Mouse (Mus musculus): ENCODE results near the gene Atf6.
A peak's percentile ranks its signal among the peaks of the same experiment; 100 is the strongest.

The Atf6 gene

DNA sequence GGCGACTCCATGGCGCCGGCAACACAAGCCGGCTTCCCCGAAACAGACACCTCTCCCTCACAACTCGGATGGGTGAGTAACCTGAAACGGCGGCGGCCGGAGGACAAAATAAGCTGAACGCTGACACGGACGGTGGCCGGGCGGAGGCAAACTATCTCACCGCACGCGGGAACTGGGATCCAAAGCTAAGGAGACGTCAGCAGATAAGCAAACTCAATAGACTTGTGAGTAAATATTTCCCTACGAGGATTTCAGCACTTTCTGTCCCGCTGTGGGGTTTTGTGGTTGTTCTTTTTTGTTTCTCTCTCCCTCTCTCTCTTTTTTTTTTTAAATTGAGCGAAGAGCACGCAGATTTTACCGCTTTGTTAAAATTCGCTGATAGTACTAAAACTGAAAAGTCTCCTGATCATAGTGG lies at the start of gene Atf6:
Gene Atf6 (minus strand): TSS at position 81 of the 415 bp plus-strand sequence.
- DNase-seq (ENCODE audit: low read depth, low spot score) = peak; percentile 89

DNA sequence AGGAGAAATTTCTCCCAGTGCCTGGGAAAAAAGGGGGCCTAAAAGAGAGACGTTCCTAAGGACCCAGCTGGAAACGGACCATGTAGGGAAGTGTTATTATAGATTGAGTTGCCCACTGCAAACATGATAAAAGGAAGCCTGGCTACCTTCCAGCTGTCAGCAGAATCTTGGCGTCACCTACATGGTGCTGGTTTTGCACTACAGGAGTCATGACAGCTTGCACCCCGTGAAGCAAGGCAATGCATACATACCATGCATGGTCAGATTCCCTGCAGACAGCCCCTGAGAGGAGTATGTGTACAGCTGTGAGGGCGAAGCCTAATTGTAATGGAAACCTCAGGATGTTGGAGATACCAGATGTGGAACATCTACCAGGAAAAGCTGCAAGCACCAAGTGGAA lies 48.1 kb upstream of the Atf6 start:
- DNase-seq (ENCODE audit: low read depth, low spot score) = no peak

DNA sequence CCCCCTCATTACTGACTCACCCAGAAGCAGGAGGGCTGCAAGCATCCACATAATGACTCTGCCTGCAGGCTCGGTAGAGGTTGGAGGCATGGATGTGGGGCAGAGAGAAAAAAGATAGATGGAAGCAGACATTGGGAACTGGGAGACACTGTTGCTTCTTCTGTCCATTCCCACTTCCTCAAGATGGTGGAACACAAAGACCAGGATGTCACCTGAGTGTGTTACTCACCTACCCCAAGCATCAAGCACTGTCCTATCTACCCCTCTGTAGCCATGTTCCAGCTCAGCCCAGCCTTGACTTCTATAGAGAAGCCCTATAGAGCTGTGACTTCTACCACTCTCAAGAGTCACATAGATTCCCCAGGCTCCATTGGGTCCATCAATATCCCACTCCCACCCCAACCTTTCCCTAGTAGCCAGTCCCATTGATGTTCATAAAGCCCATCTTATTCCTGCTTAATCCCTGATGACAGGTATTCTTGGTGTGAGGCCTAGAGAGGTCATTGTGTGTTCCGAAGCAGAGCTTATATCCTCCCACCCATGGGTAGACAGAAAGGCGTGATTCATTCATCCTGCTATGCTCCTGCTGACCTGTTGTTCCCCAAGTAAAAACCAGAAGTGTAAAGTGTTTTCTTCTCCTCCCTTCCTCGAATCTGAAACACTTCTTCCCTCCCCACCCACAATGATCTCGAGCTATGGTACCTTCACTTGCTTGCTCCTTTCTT lies 45.5 kb upstream of the Atf6 start, which contains the start of gene Fcrlb:
Gene Fcrlb (minus strand): TSS at position 51 of the 725 bp plus-strand sequence.
- no peak for DNase-seq (ENCODE audit: low read depth, low spot score)

DNA sequence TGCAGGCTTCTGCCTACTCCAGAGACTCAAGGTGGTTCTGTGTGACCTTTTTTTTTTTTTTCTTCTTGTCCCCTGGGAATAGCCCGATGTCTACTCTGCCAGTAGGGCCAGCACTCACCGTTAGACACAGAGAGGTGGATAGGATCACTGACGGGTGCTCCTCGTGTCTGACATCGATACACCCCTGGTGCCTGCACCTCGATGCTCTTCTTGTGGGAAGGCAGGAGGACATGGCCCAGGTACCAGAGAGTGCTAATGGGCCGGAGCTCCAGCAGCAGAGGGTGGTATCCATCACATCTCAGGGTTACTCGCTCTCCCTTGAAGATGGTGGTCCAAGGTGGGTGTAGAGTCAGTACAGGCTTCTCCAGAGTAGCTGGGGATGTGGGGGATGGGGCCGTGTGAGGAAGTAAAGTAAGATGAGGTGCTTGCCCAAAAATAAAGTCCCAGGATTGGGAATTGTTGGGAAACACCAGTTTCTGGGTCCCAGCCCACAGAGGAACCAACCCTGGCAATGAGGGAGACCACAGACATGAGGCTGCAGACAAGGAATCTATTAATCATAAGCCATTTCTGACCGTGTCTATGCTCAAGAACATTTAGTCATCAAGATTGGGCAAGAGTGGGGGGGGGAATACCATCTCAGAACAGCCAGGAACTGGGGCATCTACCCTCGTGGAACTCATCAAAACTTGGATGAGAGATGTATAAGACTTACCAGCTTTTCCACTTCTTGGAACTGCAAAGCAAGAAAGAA lies 44.5 kb upstream of the Atf6 start:
- DNase-seq (ENCODE audit: low read depth, low spot score) = no peak

DNA sequence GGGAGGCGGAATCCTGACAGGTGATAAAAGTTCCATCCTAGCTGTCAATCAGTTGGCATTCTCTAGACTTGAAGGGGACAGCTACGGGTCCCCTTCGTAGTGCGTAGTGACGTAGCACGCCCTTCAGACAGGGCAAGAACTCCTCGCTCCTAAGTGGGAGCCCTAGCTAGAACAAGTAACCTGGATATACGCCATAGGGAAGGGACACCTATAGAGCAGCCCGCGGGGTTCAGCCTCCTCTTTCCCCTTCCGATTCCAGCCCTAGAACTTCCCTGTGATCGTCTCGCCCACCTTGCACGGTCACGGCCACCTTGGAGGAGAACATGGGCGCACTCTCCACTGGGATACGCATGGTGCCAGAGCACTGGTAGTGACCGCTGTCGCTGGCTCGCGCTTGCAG lies 40.8 kb upstream of the Atf6 start:
- DNase-seq (ENCODE audit: low read depth, low spot score) = no peak

DNA sequence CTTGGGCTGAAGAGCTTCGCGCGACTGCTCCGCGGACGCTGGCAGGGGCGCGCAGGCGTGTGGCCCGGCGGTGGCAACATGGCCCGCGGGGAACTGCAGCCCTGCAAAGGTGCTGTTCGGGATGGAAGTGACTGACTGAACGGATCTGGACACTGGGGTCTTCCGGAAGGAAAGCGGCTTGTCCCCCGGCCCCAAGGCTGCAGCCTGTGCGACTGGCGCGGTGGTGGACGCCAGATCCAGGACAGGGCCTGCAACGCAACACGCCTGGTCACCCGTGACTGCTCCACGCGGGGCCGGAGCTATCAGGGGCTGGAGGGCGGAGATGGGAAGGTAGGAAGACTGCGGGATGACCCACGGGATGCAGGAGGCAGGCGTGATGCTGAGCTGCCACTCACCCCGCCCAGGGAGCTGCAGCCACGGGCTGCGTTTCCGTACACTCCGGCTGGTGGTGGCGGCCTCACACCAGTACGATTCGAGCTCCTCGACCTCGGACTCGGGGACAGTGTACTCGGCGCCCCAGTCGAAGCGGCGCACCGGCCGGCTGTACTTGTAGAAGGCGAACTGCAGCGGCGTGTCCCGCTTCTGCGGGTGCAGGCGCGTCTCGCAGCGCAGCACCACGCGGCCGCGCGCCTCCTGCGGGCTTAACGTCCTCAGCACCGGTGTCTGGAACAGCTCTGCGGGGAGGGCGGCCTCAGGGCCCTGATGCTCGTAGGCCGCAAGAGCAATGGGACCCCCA lies 40.1 kb upstream of the Atf6 start:
- DNase-seq (ENCODE audit: low read depth, low spot score) = no peak

DNA sequence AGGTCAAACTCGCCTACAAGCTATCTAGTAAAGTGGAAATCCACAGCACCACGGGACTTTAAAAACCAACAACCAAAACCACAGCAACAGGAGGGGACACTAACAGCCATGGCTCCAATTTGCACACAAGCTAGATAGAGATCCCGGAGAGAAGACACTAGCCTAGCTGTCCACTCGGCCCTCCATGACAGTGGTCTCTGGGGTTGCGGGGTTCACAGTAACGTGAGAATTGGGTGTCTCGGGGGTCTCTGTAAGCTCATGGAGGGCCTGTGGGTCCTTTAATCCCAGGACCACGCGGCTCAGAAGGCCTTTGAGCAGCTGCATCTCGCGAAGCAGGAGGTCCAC lies 39.5 kb upstream of the Atf6 start:
- DNase-seq (ENCODE audit: low read depth, low spot score) = no peak

DNA sequence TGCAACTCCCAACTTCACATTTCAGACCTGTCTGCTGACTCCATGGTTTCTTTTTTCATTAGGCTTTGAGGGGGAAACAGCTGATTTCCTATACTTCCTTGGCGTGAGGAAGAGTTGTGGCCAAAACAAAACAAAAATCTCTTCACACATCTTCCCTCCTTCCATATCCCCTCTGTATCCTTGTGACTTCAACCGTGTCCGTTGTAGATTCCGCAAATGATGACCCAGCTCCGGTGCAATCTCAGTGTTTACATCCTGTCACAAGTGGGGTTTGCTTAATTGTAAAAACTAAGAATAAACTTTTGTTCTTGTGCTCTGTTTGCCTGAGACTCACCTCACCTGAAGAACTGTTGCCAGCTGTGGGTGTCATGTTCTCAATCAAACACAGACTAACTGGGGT lies 35.9 kb upstream of the Atf6 start:
- DNase-seq (ENCODE audit: low read depth, low spot score) = no peak

DNA sequence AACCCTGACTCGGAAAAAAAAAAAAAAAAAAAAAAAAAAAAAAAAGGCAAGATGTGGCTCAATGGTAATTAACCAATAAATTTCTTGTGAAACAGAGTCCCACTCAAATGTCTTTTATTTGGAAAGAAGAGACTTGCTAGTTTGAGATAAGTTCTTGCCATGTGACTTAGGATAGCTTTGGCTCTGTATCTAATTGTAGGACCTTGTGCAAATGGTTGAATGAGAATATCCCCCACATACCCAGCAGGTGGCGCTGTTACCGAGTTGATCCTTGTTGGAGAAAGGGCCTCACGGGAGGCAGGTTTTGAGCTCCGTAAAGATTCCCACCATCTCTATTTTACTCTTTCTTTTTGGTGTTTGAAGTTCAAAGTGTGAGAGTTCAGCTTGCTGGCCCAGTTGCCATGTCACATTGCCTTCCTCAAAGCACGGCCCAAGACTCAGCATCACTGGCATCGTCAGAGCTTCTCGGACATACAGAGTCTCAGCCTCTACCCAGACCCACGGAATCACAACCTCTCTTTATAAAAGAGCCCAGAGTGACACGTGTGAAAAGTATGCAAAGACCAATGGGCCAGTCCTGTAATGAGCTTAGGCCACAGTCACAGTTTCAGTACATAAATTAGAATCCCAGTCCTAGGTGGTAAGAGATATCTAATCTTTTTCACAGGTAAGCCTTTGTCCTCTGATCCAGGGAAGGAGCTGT lies 34.1 kb upstream of the Atf6 start:
- DNase-seq (ENCODE audit: low read depth, low spot score) = peak; percentile 41

DNA sequence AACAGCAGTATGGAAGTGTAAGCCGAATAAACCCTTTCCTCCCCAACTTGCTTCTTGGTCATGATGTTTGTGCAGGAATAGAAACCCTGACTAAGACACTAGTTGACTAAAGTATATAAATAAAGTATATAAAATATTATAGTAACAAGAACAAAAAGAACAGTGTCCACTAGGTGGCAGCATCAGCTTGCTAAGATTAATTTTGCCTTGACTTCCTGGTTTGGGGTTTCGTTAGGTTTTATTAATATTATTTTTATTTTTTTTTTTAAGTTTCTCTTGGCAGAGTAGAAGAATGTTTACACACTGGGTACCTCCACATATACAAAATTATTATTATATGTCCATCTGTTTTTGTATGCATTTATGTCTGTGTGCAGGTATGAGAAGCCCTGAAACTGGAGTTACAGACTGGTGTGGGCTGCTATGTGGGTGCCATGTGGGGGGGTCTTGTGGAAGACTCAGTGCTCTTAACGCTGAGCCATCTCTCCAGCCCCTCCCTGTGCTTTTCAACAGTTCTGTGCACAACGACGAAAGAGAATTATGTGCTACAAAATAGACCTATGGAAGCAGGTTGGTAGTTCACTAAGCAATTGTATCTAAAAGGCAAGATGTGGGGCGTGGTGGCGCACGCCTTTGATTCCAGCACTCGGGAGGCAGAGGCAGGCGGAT lies 33.4 kb upstream of the Atf6 start:
- DNase-seq (ENCODE audit: low read depth, low spot score) = peak; percentile 26

DNA sequence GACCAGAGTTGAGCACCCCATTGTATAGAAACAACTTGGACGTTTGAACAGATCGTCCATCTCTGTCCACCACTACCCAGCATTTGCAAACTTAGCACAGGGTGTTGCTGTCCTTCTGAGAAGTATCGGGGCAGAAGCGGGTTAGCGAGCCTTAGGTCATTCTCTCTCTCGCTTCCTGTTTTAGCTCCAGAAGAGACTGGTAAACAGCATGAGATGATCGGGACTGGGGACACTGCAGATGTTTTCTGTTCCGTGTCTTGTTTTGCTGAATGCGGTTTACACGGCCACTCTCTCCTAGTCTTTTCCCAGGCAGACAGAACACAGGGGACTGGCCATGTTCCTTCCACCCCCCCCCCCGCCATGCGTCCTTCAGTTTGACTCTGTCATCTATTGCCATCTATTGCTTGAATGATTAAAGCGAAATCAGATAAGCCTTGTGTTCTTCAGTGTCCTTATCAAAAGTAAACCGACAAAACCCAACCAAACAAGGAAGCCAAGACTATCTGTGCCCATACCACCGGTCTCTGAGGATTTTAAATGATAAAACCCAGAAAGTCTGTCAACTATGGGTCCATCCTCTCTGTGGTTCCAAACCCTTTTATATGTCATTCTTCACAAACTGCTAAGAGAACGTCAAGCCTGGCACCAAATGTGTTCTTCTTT lies 31.0 kb upstream of the Atf6 start:
- DNase-seq (ENCODE audit: low read depth, low spot score) = no peak

DNA sequence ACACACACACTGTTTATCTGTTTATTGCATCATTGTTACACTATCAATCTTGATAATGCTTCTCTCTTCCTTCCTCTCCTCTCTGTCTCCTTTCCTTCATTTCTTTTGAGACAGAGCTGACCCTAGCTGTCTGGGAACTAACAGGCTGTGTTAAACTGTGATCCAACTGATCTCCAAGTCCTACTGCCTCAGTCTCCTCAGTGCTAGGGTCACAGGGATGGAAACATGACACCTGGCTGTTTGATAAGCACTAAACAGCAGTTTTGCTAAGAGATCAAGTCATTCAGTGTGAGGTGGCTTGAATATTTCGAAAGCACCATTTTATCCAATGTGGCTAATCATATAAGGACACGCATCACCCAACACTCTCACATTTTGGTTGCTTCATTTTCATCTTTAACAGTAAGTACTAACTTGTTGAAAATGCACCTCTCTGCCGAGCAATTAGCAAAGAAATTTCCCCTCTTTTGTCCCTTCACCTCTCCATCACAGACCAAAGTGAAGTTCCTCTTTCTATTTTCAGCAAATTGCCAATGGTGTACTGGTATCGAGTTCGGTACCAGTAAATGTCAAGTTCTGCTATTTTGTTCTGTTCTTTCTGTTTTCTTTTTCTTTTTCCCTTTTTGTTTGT lies 29.2 kb upstream of the Atf6 start:
- no peak for DNase-seq (ENCODE audit: low read depth, low spot score)

DNA sequence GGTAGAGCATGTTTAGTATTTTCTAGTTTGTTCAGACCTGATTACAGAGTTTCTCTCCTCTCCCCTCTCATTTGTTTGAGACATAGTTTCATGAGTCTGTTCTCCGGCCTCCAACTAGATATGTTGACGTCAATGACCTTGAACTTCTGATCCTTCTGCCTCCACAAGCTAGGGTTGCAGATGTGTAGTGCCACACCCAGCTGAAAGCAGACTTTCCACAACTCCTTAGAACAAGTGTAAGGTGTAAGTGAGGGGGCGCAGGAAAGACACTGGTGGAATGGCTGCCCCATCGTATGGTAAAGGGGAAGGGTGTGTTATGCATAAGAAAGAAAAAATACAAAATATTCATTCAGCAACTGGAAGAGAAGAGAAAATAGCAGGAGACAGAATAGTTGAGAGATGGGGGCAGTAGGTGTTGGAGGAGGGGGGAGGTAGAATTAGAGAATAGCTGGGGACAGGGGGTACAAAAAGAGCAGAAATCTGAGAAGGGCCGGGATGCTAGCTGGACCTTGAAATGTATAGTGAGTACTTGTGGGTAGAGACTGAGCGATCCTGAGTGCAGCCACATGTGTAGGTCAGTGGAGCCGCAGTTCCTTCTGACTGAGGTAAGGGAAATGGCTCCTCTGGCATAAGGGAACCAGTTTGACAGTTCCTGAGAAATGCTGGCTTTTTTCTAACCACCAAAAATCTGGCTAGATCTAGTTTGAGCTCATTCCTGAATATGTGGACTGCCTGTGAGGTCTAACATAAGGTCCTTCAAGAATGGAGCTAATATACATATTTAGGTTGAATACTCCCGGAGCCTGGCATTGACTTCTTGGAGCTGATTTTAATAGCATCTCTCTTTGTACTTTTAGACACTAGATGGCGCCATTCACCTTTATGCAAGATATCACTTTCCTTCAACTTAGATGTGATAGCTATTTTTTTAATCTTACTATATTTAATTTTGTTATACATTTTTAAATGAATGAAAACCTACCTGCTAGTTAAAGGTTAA lies 27.3 kb upstream of the Atf6 start:
- DNase-seq (ENCODE audit: low read depth, low spot score) = peak; percentile 23

DNA sequence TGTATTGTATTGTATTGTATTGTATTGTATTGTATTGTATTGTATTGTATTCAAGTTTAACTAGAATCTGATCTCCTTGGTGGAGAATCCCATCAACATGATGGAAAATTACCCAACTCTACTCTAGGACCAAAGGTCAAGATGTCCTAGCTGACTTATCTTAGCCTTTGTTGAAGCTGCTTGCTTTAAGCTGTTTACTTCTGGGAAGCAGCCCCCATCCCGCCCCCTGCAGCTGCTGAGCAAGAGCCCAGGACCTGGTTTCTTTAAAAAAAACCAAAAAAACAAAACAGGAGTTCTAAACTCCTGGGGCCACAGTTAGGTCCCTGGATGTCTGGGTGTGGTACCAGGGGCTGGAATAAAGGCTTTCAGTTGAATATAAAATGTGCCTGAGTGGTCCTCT lies 24.7 kb upstream of the Atf6 start:
- no peak for DNase-seq (ENCODE audit: low read depth, low spot score)

DNA sequence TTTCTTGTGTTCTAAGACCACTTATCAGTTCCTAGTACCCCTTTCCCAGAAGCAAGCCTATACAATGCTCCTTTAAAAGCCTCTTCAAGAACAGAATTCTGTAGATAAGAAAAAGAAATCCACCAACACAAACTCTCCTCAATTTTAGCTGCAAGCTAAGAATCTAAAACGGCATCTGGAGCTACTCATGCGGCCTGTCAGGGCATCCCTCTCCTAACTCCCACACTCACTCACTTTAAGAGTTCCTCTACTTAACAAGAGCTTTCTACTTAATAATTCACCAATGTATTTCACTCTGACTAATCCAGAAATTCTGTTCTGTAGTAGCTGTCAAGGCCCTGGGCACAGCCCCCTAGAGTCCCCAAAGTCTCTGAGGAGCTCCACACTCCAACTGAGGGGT lies 24.1 kb upstream of the Atf6 start:
- no peak for DNase-seq (ENCODE audit: low read depth, low spot score)

DNA sequence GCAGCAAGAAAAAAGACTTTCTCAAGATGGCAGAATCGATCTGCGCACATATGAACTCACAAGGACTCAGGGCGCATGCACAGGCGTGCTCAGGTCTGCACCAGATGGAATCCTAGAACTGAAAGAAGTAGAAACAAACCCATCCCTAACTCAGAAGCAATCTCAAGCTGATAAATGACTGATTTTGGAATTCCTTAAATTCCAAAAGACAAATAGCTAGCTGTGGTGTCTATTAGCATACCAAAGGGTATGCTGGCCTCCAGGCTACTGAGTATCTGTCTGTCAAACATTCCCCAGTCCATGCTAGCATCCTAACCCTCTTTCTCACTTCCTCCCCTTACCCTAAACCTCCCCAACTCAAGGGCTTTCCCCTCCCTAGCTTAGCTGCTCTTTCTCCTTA lies 21.7 kb upstream of the Atf6 start:
- no peak for DNase-seq (ENCODE audit: low read depth, low spot score)

DNA sequence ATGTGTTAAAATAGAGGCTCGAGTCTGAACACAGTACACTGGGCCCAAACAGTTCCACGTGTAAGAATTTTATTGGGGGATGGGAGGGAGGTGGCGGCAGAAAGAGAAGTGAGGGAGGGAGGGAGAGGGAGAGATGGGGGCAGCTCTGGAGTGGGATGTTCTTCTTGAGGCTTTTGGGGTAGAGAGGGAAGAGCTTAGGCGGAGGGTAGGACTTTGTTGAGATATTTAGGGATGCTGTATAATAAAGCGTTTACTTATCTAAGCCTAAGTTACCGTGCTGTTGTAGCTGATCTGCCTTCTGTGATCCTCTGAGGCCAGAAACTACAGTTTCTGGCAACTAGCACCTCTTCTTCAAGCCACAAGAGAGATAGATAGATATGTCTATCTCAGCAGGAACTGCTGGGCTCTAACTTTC lies 18.5 kb upstream of the Atf6 start:
- DNase-seq (ENCODE audit: low read depth, low spot score) = no peak

DNA sequence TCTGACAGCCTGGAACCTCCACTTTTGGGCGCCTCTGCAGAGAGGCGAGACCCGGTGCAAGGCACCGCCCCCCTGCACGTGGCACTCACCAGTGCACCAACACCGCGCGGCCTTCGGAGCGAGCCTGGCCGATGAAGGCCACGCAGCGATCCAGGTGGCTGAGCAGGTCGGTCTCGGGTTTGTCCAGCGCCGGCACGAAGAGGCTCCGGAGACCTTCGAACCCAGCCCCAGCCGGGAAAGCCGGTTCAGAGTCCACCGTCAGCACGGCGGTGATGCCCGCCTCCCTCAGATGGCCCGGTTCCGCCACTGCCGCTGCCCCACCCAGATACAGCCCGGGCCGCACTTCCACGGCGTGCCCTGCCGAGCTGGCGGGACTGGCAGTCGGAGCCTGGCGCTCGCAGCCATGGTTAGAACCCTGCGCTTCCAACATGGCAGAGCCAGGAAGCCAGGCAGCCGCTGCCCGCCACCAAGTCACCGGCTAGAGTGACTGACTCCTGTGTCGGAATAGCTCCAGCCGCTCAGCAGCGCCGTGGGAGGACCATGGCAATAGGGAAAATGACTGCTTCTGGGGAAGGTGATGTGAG lies 17.5 kb upstream of the Atf6 start, which contains the start of the genes Gm26620 and Dusp12:
Gene Gm26620 (plus strand): TSS at position 88 of the 584 bp plus-strand sequence.
Gene Dusp12 (minus strand): TSS at position 563 of the 584 bp plus-strand sequence.
- peak; percentile 83 for DNase-seq (ENCODE audit: low read depth, low spot score)

DNA sequence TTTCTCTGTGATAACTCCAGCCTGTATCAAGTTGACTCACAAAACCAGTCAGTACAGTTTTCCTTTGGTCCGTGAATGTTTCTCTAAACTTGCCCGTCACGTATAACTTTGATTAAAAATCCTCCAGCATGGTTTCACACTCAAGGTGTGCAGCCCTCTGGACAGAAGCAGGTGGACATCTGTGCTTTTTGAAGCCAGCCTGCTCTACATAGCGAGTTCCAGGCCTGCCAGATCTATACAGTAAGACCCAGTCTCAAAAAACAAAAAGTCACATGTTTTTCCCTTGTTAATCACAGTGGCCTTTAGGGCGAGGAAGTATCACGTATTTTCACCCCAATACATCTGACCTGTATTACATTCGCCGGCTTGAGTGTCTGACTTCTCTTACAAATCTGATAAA lies 16.8 kb upstream of the Atf6 start:
- DNase-seq (ENCODE audit: low read depth, low spot score) = no peak

Measured in retina, adult 2 months (tissue).